Mouse (Mus musculus) midbrain, embryonic 14.5 days (tissue): ENCODE measurements around the gene Lemd1. TPM values are rescaled to one million over a fixed set of nuclear protein-coding genes. Genes with fewer than 3 reads are reported as not detected.

Experiments
- ATAC-seq: fragments of 200-750 bp; cut with Nextera tagmentation; 2 replicates; pipeline ENCODE4 v1.8.0; 2017; ENCODE audit warnings: moderate number of reproducible peaks, moderate library complexity; ENCODE audit not compliant: low FRiP score, low TSS enrichment
- DNase-seq: peaks from one replicate; pipeline ENCODE4 v3.0.0-alpha.2; 2015
- H3K27ac ChIP-seq: fragments of 300-500 bp; sonication (generic); replicated peaks from 2 replicates; pipeline ENCODE4 v1.5.1; 2014; ENCODE audit warnings: mild to moderate bottlenecking, low read depth, low read length, moderate library complexity
- H3K27me3 ChIP-seq: fragments of 300-500 bp; sonication (generic); 2 replicates; pipeline ENCODE4 v1.6.1; 2014; ENCODE audit warnings: low read length, control low read depth, mixed read lengths; ENCODE audit not compliant: control insufficient read depth, insufficient read depth
- H3K36me3 ChIP-seq: fragments of 300-500 bp; sonication (generic); 2 replicates; pipeline ENCODE4 v1.6.1; 2014; ENCODE audit warnings: low read length, control low read depth; ENCODE audit not compliant: control insufficient read depth, insufficient read depth
- H3K4me1 ChIP-seq: fragments of 300-500 bp; sonication (generic); 2 replicates; pipeline ENCODE4 v1.6.1; 2014; ENCODE audit warnings: mild to moderate bottlenecking, antibody characterized with exemption, low read length, control low read depth; ENCODE audit not compliant: control insufficient read depth, insufficient read depth
- H3K4me2 ChIP-seq: fragments of 300-500 bp; sonication (generic); 2 replicates; pipeline ENCODE4 v1.6.1; 2014; ENCODE audit warnings: mild to moderate bottlenecking, low read length, moderate library complexity
- H3K4me3 ChIP-seq: fragments of 300-500 bp; sonication (generic); replicated peaks from 2 replicates; pipeline ENCODE4 v1.5.1; 2014; ENCODE audit warnings: low read depth, low read length
- H3K9ac ChIP-seq: fragments of 300-500 bp; sonication (generic); replicated peaks from 2 replicates; pipeline ENCODE4 v1.6.1; 2014; ENCODE audit warnings: mild to moderate bottlenecking, low read length, moderate library complexity
- H3K9me3 ChIP-seq: fragments of 300-500 bp; sonication (generic); 2 replicates; pipeline ENCODE4 v1.6.1; 2016; ENCODE audit warnings: low read length, control low read depth, mixed read lengths; ENCODE audit not compliant: control insufficient read depth
- WGBS: fragments of 180-500 bp; shearing (Covaris S2); extraction: QIAGEN DNeasy Blood & Tissue Kit; methylation state at CpG from one replicate; pipeline ENCODE4 v1.1.7; 2014; 5-methylcytosine and 5-hydroxymethylcytosine counted together
- polyA plus RNA-seq: library from polyadenylated mRNA; unstranded; fragments of >200 nt; fragmentation: Nextera tagmentation; extraction: Ambion mirVana; gene quantifications from 2 replicates; pipeline ENCODE4 v1.2.1, GENCODE M21; 2014

The Lemd1 gene
- polyA plus RNA-seq, 1 experiment from 2014 or later = 23.2 TPM

- Histone ChIP-seq H3K9ac (no peak overlapping the region; the same call in 1 of the 2 replicates), H3K9me3 (no peaks in the 10 kb centered on the region), H3K4me1 (no peaks in the 10 kb centered on the region), H3K36me3 (peaks cover 2% of the 10 kb centered on the region; the same call in 1 of the 2 replicates), H3K27me3 (no peaks in the 10 kb centered on the region), H3K4me3 (no peak overlapping the region), H3K27ac (peak overlapping the region; percentile 33; the same call in 1 of the 2 replicates), H3K4me2 (no peak overlapping the region)
- peak; percentile 51 for DNase-seq
- 26% methylated on average over 7 of the region's 7 CpGs for WGBS
- no peak for ATAC-seq
Measured at GRCm38 (mm10) chr1:132231470-132232274, 40.4 kb downstream of the Lemd1 start.

GRCm38 (mm10) chr1:132233566-132233965 lies 42.3 kb downstream of the Lemd1 start:
- H3K4me1 ChIP-seq = no peaks in the 10 kb centered on the region
- no peak overlapping the region for H3K27ac ChIP-seq
- 28% methylated on average over 12 of the region's 12 CpGs for WGBS
- DNase-seq (peak; percentile 75), ATAC-seq (no peak; the same call in 1 of the 2 replicates)
- no peaks in the 10 kb centered on the region for H3K27me3 ChIP-seq
- H3K9ac ChIP-seq = no peak overlapping the region
- no peak overlapping the region for H3K4me3 ChIP-seq
- peaks cover 2% of the 10 kb centered on the region; the same call in 1 of the 2 replicates for H3K36me3 ChIP-seq
- no peak overlapping the region for H3K4me2 ChIP-seq
- no peaks in the 10 kb centered on the region for H3K9me3 ChIP-seq

- Histone ChIP-seq H3K27ac (no peak overlapping the region), H3K36me3 (no peaks in the 10 kb centered on the region), H3K27me3 (no peaks in the 10 kb centered on the region), H3K9me3 (no peaks in the 10 kb centered on the region), H3K4me3 (no peak overlapping the region), H3K9ac (no peak overlapping the region), H3K4me2 (no peak overlapping the region), H3K4me1 (no peaks in the 10 kb centered on the region)
- ATAC-seq (no peak), DNase-seq (no peak)
- WGBS = 77% methylated on average over 9 of the region's 9 CpGs
Measured at GRCm38 (mm10) chr1:132234757-132235273, 43.6 kb downstream of the Lemd1 start.

- no peak for ATAC-seq
- H3K27me3 ChIP-seq = no peaks in the 10 kb centered on the region
- H3K9ac ChIP-seq = no peak overlapping the region
- no peak overlapping the region for H3K4me2 ChIP-seq
- no peaks in the 10 kb centered on the region for H3K4me1 ChIP-seq
- H3K36me3 ChIP-seq = no peaks in the 10 kb centered on the region
- H3K9me3 ChIP-seq = no peaks in the 10 kb centered on the region
- no peak overlapping the region for H3K27ac ChIP-seq
- peak; percentile 87 for DNase-seq
- no peak overlapping the region for H3K4me3 ChIP-seq
- WGBS = 22% methylated on average over 6 of the region's 6 CpGs
Measured at GRCm38 (mm10) chr1:132237585-132238159, 46.4 kb downstream of the Lemd1 start.

GRCm38 (mm10) chr1:132245010-132245409 lies 53.8 kb downstream of the Lemd1 start:
- H3K36me3 ChIP-seq = no peaks in the 10 kb centered on the region
- H3K4me1 ChIP-seq = no peaks in the 10 kb centered on the region
- no peak overlapping the region for H3K9ac ChIP-seq

GRCm38 (mm10) chr1:132246137-132246536 lies 54.9 kb downstream of the Lemd1 start:
- no peak for DNase-seq
- Histone ChIP-seq H3K9me3 (no peaks in the 10 kb centered on the region), H3K4me1 (no peaks in the 10 kb centered on the region), H3K36me3 (no peaks in the 10 kb centered on the region), H3K4me2 (no peak overlapping the region), H3K4me3 (no peak overlapping the region), H3K27ac (no peak overlapping the region), H3K27me3 (no peaks in the 10 kb centered on the region), H3K9ac (no peak overlapping the region)
- ATAC-seq = no peak
- 76% methylated on average over 6 of the region's 6 CpGs for WGBS

More at GRCm38 (mm10) chr1:132245010-132245409, 53.8 kb downstream of the Lemd1 start:
- Histone ChIP-seq H3K4me3 (no peak overlapping the region), H3K27ac (no peak overlapping the region), H3K4me2 (no peak overlapping the region), H3K27me3 (no peaks in the 10 kb centered on the region), H3K9me3 (no peaks in the 10 kb centered on the region)
- WGBS = 86% methylated on average over 5 of the region's 5 CpGs
- no peak for ATAC-seq
- DNase-seq = no peak

- no peak for ATAC-seq
- H3K9me3 ChIP-seq = no peaks in the 10 kb centered on the region
- 88% methylated on average over 4 of the region's 4 CpGs for WGBS
- no peak overlapping the region for H3K27ac ChIP-seq
- H3K27me3 ChIP-seq = no peaks in the 10 kb centered on the region
- DNase-seq = no peak
- no peak overlapping the region for H3K9ac ChIP-seq
- H3K4me1 ChIP-seq = no peaks in the 10 kb centered on the region
- no peaks in the 10 kb centered on the region for H3K36me3 ChIP-seq
- H3K4me2 ChIP-seq = no peak overlapping the region
- no peak overlapping the region for H3K4me3 ChIP-seq
Measured at GRCm38 (mm10) chr1:132246641-132247040, 55.4 kb downstream of the Lemd1 start.

GRCm38 (mm10) chr1:132254467-132254866 lies 63.2 kb downstream of the Lemd1 start:
- WGBS = 85% methylated on average over 6 of the region's 6 CpGs
- peaks cover 13% of the 10 kb centered on the region; the same call in 1 of the 2 replicates for H3K36me3 ChIP-seq
- no peaks in the 10 kb centered on the region for H3K27me3 ChIP-seq
- H3K4me2 ChIP-seq = no peak overlapping the region
- H3K9me3 ChIP-seq = no peaks in the 10 kb centered on the region
- no peaks in the 10 kb centered on the region for H3K4me1 ChIP-seq
- no peak for ATAC-seq
- no peak overlapping the region for H3K4me3 ChIP-seq
- H3K9ac ChIP-seq = no peak overlapping the region
- H3K27ac ChIP-seq = no peak overlapping the region
- DNase-seq = no peak
